10 mouse cellular contexts compared by ENCODE assay signal in genomic region chr5:64078740-64079461, GRCm38 (mm10). TPM values are rescaled to one million over a fixed set of nuclear protein-coding genes. Genes with fewer than 3 reads are reported as not detected.
DNase-seq lines count a peak whose midpoint lies in the region; ATAC-seq and TF ChIP-seq lines count a peak whose summit lies in the region.
"Had no signal": no experiment of that assay in that cellular context is flagged by ENCODE, and none has a peak within 500 bp of the region (broad histone marks: within the 10 kb centered on the region; RNA-seq: fewer than 3 reads in every experiment).

No protein-coding gene starts in this region.

- TF ChIP-seq CTCF in embryonic fibroblast, embryonic 13.5 days (IDR thresholded peaks at IDR 0.05; ENCODE audit: borderline replicate concordance, insufficient read depth, low read length): no peak

- no peak overlapping the region for H3K9ac ChIP-seq in midbrain, embryonic 14.5 days (replicated peaks; ENCODE audit: low read length)
- no peak overlapping the region for H3K9ac ChIP-seq in stomach, embryonic 15.5 days

- H3K4me2 ChIP-seq in midbrain, embryonic 14.5 days (ENCODE audit: low read length): no peak overlapping the region
- H3K4me2 ChIP-seq in stomach, embryonic 15.5 days: no peak overlapping the region

- H3K9me3 ChIP-seq in heart, embryonic 10.5 days: no peaks in the 10 kb centered on the region
- H3K9me3 ChIP-seq in midbrain, embryonic 14.5 days (ENCODE audit: control insufficient read depth, low read length): no peaks in the 10 kb centered on the region
- H3K9me3 ChIP-seq in midbrain, embryonic 10.5 days (replicated peaks): no peaks in the 10 kb centered on the region
- no peaks in the 10 kb centered on the region for H3K9me3 ChIP-seq in stomach, embryonic 15.5 days

- no peak for ATAC-seq in midbrain, embryonic 14.5 days (ENCODE audit: low FRiP score, low TSS enrichment)
- ATAC-seq in stomach, embryonic 15.5 days (ENCODE audit: insufficient read depth, low FRiP score, low read depth): peak; percentile 84

- whole genome bisulfite sequencing in heart, embryonic 10.5 days: 50% methylated on average over 7 of the region's 7 CpGs
- WGBS in midbrain, embryonic 14.5 days: 70% methylated on average over 7 of the region's 7 CpGs
- 74% methylated on average over 7 of the region's 7 CpGs for WGBS in midbrain, embryonic 10.5 days
- WGBS in stomach, embryonic 15.5 days: 39% methylated on average over 7 of the region's 7 CpGs

- H3K27ac ChIP-seq in heart, embryonic 10.5 days: no peak overlapping the region
- no peak overlapping the region for H3K27ac ChIP-seq in midbrain, embryonic 14.5 days (replicated peaks; ENCODE audit: low read depth, low read length)
- H3K27ac ChIP-seq in midbrain, embryonic 10.5 days (replicated peaks): no peak overlapping the region
- H3K27ac ChIP-seq in embryonic fibroblast, embryonic 13.5 days (ENCODE audit: insufficient read depth, low read length): peak overlapping the region; percentile 72
- peak overlapping the region; percentile 71 for H3K27ac ChIP-seq in stomach, embryonic 15.5 days

- H3K4me3 ChIP-seq in heart, embryonic 10.5 days: no peak overlapping the region
- H3K4me3 ChIP-seq in midbrain, embryonic 14.5 days (replicated peaks; ENCODE audit: low read depth, low read length): no peak overlapping the region
- H3K4me3 ChIP-seq in midbrain, embryonic 10.5 days: no peak overlapping the region
- no peak overlapping the region for H3K4me3 ChIP-seq in embryonic fibroblast, embryonic 13.5 days (ENCODE audit: insufficient read depth, low read length)
- no peak overlapping the region for H3K4me3 ChIP-seq in stomach, embryonic 15.5 days (replicated peaks)

- H3K36me3 ChIP-seq in heart, embryonic 10.5 days: no peaks in the 10 kb centered on the region
- no peaks in the 10 kb centered on the region for H3K36me3 ChIP-seq in midbrain, embryonic 14.5 days (ENCODE audit: control insufficient read depth, insufficient read depth, low read length)
- H3K36me3 ChIP-seq in midbrain, embryonic 10.5 days: no peaks in the 10 kb centered on the region
- H3K36me3 ChIP-seq in stomach, embryonic 15.5 days: no peaks in the 10 kb centered on the region

- H3K27me3 ChIP-seq in heart, embryonic 10.5 days (ENCODE audit: insufficient read depth, poor library complexity, severe bottlenecking): no peaks in the 10 kb centered on the region
- H3K27me3 ChIP-seq in midbrain, embryonic 14.5 days (ENCODE audit: control insufficient read depth, insufficient read depth, low read length): no peaks in the 10 kb centered on the region
- H3K27me3 ChIP-seq in midbrain, embryonic 10.5 days (ENCODE audit: low read depth, poor library complexity, severe bottlenecking): no peaks in the 10 kb centered on the region
- no peaks in the 10 kb centered on the region for H3K27me3 ChIP-seq in stomach, embryonic 15.5 days (replicated peaks)

- TF ChIP-seq POLR2A in embryonic fibroblast, embryonic 13.5 days (IDR thresholded peaks at IDR 0.05; ENCODE audit: low read depth, low read length): no peak

- H3K4me1 ChIP-seq in heart, embryonic 10.5 days: no peaks in the 10 kb centered on the region
- H3K4me1 ChIP-seq in midbrain, embryonic 14.5 days (ENCODE audit: control insufficient read depth, insufficient read depth, low read length): no peaks in the 10 kb centered on the region
- H3K4me1 ChIP-seq in midbrain, embryonic 10.5 days: peaks cover 10% of the 10 kb centered on the region
- peaks cover 3% of the 10 kb centered on the region; the same call in 1 of the 2 replicates for H3K4me1 ChIP-seq in embryonic fibroblast, embryonic 13.5 days (ENCODE audit: control insufficient read depth, insufficient read depth, low read length)
- H3K4me1 ChIP-seq in stomach, embryonic 15.5 days: peaks cover 3% of the 10 kb centered on the region; the same call in 1 of the 2 replicates

- DNase-seq in heart, postnatal 4 days: peak; percentile 15
- DNase-seq in heart, embryonic 10.5 days (ENCODE audit: low spot score): no peak
- peak; percentile 7 for DNase-seq in midbrain, embryonic 14.5 days
- DNase-seq in midbrain, embryonic 10.5 days (ENCODE audit: low spot score): no peak
- no peak for DNase-seq in retina, postnatal 1 day
- no peak for DNase-seq in testis, postnatal 10 days (ENCODE audit: low spot score)
- DNase-seq: kidney, postnatal 14 days; thymus, postnatal 14 days had no signal

RNA-seq across cellular contexts. Expression of gene Pgm2, which starts 13.8 kb away (rescaled TPM):
- total RNA-seq in heart, postnatal 4 days (2021): 10 to 100 TPM; 13.2 to 14.5 TPM
- polyA plus RNA-seq in heart, embryonic 10.5 days (2016; fragmentation: Nextera tagmentation; extraction: Ambion mirVana): 21.1 and 27.8 TPM in 2 replicates
- polyA plus RNA-seq in midbrain, embryonic 14.5 days (2014; fragmentation: Nextera tagmentation; extraction: Ambion mirVana): 17.1 and 20.5 TPM in 2 replicates
- polyA plus RNA-seq in midbrain, embryonic 10.5 days (2016; fragmentation: Nextera tagmentation; extraction: Ambion mirVana): 24.9 and 25.1 TPM in 2 replicates
- 39.6 and 42.0 TPM in 2 replicates for polyA plus RNA-seq in embryonic fibroblast, embryonic 13.5 days (2011; ENCODE audit: insufficient read length, low read depth, missing spikeins)
- polyA plus RNA-seq in stomach, embryonic 15.5 days (2015; fragmentation: Nextera tagmentation; extraction: Ambion mirVana): 33.2 and 40.2 TPM in 2 replicates

Comparison
In these comparisons a context has a peak if more than half of its experiments do, and no peak if none do; other contexts are left out.
1. DNase-seq: peak in heart, postnatal 4 days (single experiment) and midbrain, embryonic 14.5 days (single experiment); none in heart, embryonic 10.5 days (single experiment), midbrain, embryonic 10.5 days (single experiment), retina, postnatal 1 day (single experiment) and testis, postnatal 10 days (single experiment).
2. H3K27ac ChIP-seq: peak in embryonic fibroblast, embryonic 13.5 days (single experiment) and stomach, embryonic 15.5 days (single experiment); none in heart, embryonic 10.5 days (single experiment), midbrain, embryonic 14.5 days (single experiment) and midbrain, embryonic 10.5 days (single experiment).